Mouse (Mus musculus) ES-Bruce4 (cell line): ENCODE measurements at regions not wholly inside any gene's neighbourhood (a gene's known extent, or its start where the extent isn't known, plus 50 kb on each side); places are given as distances from the start of the nearest gene placed in this dataset.

Source experiments
- H3K27ac ChIP-seq: 2 replicates; pipeline ENCODE4 v1.5.1; 2012; ENCODE audit warnings: low read length, inconsistent platforms; ENCODE audit not compliant: insufficient read depth
- H3K27me3 ChIP-seq: 2 replicates; pipeline ENCODE4 v1.6.1; 2012; ENCODE audit warnings: mild to moderate bottlenecking, low read length, inconsistent platforms; ENCODE audit not compliant: control insufficient read depth, poor library complexity, insufficient read depth, severe bottlenecking
- H3K36me3 ChIP-seq: 2 replicates; pipeline ENCODE4 v1.6.1; 2012; ENCODE audit warnings: inconsistent platforms, mild to moderate bottlenecking, low read length, moderate library complexity; ENCODE audit not compliant: control insufficient read depth, poor library complexity, insufficient read depth, severe bottlenecking
- H3K4me1 ChIP-seq: one replicate; pipeline ENCODE4 v1.8.1; 2011; ENCODE audit warnings: low read length; ENCODE audit not compliant: control insufficient read depth, insufficient read depth
- H3K4me3 ChIP-seq: 2 replicates; pipeline ENCODE4 v1.5.1; 2011; ENCODE audit warnings: low read depth, mild to moderate bottlenecking, low read length
- H3K9ac ChIP-seq: 2 replicates; pipeline ENCODE4 v1.6.1; 2012; ENCODE audit warnings: low read depth, mild to moderate bottlenecking, inconsistent platforms; ENCODE audit not compliant: poor library complexity, severe bottlenecking
- H3K9me3 ChIP-seq: replicated peaks from 2 replicates; pipeline ENCODE4 v1.6.1; 2012; ENCODE audit warnings: mild to moderate bottlenecking, low read length, inconsistent platforms; ENCODE audit not compliant: control insufficient read depth, poor library complexity, insufficient read depth, severe bottlenecking
- CTCF ChIP-seq: IDR thresholded peaks from one replicate; pipeline ENCODE4 v1.8.1; 2011; ENCODE audit warnings: low read depth, low read length
- EP300 ChIP-seq: IDR thresholded peaks from 2 replicates; pipeline ENCODE4 v1.6.1; 2011; ENCODE audit warnings: low read depth, low read length; ENCODE audit not compliant: insufficient read depth
- POLR2A ChIP-seq: IDR thresholded peaks from one replicate; pipeline ENCODE4 v1.8.1; 2011; ENCODE audit warnings: low read length; ENCODE audit not compliant: insufficient read depth

DNA sequence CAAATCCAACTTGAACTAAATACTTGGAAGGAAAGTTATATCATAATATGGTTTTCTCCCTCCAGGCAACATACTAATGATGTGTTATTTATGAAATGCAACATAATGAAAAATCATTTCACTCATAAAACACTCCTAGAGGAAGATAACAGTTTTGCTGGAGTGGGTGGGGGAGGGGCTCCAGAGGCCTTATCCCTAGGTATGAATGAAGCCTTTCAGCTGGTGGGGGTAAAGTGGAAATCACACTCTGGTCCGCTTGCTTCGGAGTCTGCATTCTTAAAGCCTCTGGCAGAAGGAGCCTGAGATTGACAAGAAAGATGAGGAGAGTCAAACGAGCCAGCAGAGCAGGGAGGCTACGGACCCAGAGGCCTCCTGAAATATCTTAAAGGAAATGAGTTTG, 219.5 kb upstream of the Map3k7 start:
- Histone ChIP-seq H3K9ac (no peak overlapping the region), H3K27me3 (no peaks in the 10 kb centered on the region), H3K36me3 (no peaks in the 10 kb centered on the region), H3K9me3 (no peaks in the 10 kb centered on the region), H3K4me1 (no peaks in the 10 kb centered on the region), H3K27ac (no peak overlapping the region), H3K4me3 (no peak overlapping the region)
- no peak for TF ChIP-seq POLR2A
- no peak for TF ChIP-seq CTCF
- TF ChIP-seq EP300 = no peak

DNA sequence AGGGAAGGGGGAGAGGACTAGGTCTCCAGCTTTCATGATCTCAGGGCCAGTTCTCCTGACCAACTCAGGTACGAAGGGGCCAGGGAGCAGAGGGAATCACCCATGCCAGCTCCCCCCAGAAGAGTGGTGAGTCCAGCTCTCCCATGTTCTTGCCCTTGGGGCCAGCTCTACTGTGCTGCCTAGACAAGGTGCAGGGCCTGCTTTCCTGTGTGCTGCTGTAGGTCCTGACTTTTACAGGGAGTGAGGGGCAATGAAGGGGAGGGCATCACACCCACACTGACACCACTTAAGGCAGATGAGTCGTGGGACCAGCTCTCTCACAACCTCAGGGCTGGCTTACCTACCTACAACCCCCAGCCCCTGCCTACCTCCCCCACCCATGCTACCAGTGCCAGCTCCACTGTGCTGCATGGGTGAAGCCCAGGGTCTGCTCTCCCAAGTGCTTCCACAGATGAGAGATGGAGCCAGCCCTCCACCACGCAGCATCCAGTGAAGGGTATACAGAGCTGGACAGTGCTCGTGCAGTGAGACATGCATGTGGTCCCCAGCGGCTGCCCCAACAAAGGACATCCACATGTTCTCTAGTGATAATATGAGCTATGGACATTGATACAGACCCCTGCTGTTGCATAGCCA, 210.1 kb upstream of the Map3k7 start:
- Histone ChIP-seq H3K36me3 (no peaks in the 10 kb centered on the region), H3K4me3 (no peak overlapping the region)
- TF ChIP-seq EP300 = no peak

DNA sequence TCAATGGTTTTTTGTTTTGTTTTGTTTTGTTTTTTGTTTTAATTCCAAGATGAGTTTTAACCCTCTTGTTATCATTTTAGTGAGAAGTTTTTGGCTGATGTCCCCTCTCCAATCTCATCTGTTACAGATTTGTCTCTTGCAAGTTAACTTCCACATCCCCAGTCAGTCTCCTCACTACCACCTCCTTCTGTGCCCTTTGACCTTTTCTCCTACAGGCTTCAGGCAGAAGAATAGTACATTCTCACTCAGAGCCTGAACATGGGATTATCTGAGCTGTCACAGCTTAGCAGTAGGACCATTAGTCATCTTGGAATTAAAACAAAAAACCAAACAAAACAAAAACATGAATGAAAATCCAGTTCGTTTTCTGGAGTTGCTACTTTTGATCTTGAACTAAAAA, 206.8 kb upstream of the Map3k7 start:
- no peak overlapping the region for H3K9ac ChIP-seq
- H3K9me3 ChIP-seq = no peaks in the 10 kb centered on the region
- H3K4me3 ChIP-seq = no peak overlapping the region
- H3K27ac ChIP-seq = no peak overlapping the region
- H3K4me1 ChIP-seq = no peaks in the 10 kb centered on the region
- TF ChIP-seq CTCF (no peak), EP300 (no peak), POLR2A (no peak)
- no peaks in the 10 kb centered on the region for H3K36me3 ChIP-seq
- H3K27me3 ChIP-seq = no peaks in the 10 kb centered on the region

More for the DNA sequence above, 210.1 kb upstream of the Map3k7 start:
- no peaks in the 10 kb centered on the region for H3K9me3 ChIP-seq
- H3K27ac ChIP-seq = no peak overlapping the region
- H3K27me3 ChIP-seq = no peaks in the 10 kb centered on the region
- H3K9ac ChIP-seq = no peak overlapping the region
- no peaks in the 10 kb centered on the region for H3K4me1 ChIP-seq

DNA sequence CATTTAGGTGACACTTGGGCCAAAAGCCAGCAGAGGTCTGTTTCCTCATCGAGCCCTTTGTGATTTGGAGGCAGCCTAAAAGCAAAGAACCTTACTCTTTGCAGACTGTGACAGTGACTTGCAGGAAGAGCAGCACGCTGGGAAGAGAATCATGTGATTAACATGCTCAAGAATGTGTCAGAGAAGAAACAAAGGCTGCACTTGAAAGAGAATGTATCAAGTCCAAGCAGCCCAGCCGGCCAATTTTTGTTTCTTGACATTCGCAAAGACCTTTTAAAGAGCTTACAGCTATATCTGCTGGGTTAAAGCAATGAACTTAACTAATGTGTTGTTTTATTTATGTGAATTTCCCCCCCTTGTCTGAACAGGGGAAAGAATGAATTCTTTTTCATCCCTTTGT, 203.8 kb upstream of the Map3k7 start:
- no peak overlapping the region for H3K27ac ChIP-seq
- no peaks in the 10 kb centered on the region for H3K9me3 ChIP-seq
- no peaks in the 10 kb centered on the region for H3K4me1 ChIP-seq
- H3K4me3 ChIP-seq = no peak overlapping the region
- H3K36me3 ChIP-seq = no peaks in the 10 kb centered on the region
- H3K27me3 ChIP-seq = no peaks in the 10 kb centered on the region
- no peak overlapping the region for H3K9ac ChIP-seq
- no peak for TF ChIP-seq CTCF

DNA sequence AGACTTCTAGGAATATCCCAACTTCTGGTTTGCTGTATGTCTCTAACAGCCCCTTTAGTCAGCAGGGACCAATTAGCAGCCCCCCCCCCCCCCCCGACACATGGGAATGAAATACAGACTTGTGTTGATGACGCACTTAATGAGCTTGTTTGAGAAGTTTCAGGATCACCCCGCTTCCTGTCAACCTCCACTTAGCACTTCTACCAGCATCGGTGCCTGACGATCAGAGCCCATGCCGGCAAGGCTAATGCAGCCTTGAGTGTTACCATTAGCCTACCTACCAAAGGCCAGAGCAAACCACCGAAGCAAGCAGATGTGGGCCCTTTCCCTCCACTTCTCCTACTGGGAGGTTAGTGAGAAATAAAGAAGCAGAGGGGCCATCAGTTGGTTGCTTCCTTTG, 201.7 kb upstream of the Map3k7 start:
- Histone ChIP-seq H3K9ac (no peak overlapping the region), H3K27ac (no peak overlapping the region), H3K36me3 (no peaks in the 10 kb centered on the region), H3K27me3 (no peaks in the 10 kb centered on the region), H3K9me3 (no peaks in the 10 kb centered on the region), H3K4me1 (no peaks in the 10 kb centered on the region), H3K4me3 (no peak overlapping the region)
- TF ChIP-seq CTCF = no peak
- no peak for TF ChIP-seq POLR2A
- no peak for TF ChIP-seq EP300

DNA sequence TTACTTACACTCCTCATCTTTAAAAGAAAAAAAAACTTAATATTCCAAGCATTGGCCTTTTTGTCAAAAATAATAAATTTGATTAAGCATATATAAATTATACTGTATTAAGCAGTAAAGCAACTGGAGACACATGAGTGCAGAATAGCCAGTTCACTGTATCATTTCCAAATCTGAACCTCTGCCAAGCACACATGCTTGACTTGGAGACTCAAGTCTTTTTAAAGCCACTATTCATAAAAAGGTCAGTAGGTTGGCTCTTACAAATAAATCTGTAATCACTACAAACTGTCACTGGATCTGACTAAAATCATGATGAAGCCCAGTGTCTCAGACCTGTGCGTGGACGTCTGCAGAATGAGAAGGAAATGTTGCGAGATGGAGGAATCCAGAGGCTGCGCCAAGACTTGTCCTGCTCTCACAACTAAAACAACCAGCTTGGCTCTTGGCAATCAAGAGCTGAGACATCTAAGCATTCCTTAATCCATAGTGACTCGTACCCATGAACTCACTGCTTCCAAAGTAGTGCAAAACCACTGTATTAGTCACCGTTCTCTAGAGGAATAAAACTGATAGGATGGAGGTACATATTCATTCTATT, 195.8 kb upstream of the Map3k7 start:
- no peak overlapping the region for H3K4me3 ChIP-seq
- no peaks in the 10 kb centered on the region for H3K27me3 ChIP-seq
- H3K27ac ChIP-seq = no peak overlapping the region
- H3K36me3 ChIP-seq = no peaks in the 10 kb centered on the region
- no peaks in the 10 kb centered on the region for H3K9me3 ChIP-seq
- no peak overlapping the region for H3K9ac ChIP-seq
- TF ChIP-seq EP300 (no peak), POLR2A (no peak), CTCF (no peak)
- no peaks in the 10 kb centered on the region for H3K4me1 ChIP-seq
